Mouse (Mus musculus): Measurements from ENCODE around the gene Lrrc45. TPM values are rescaled to one million over a fixed set of nuclear protein-coding genes. Genes with fewer than 3 reads are reported as not detected.

The Lrrc45 gene
- total RNA-seq, 2 experiments from 2014 or later, result 61.4 to 62.3 TPM

GRCm38 (mm10) chr11:120707225-120707624, 6.5 kb upstream of the Lrrc45 start:
- H3K27ac ChIP-seq, result peak overlapping the region; percentile 50
- DNase-seq (ENCODE audit: extremely low spot score in 1 of 2, low spot score in 2 of 2), result no peak
- intact Hi-C loops (cut with DNase I), result no loop called here

DNA sequence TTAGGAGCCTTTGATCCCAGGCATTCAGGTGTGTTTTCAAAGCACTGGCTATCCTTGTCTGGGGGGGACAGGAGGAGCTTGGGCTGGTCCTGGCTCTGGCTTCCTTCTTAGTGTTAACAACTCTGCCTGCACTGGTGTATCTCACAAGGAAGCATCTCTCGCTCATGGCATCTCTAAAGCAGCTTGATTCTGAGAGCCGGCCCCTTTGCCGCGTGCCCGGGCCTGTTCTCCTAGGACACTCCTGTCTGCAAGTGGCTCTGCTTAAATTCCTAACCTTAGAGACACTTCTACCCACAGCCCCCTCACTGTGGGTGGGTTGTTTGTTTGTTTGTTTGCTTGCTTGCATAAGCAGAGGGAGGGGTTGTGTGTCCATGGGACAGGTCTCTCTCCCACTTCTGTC, 5.8 kb upstream of the Lrrc45 start:
- no peak for TF ChIP-seq CTCF (IDR thresholded peaks at IDR 0.05)
- DNase-seq (ENCODE audit: extremely low spot score in 1 of 2, low spot score in 2 of 2), result no peak
- peak overlapping the region; percentile 44 for H3K27ac ChIP-seq
- no peak overlapping the region for H3K4me3 ChIP-seq
- intact Hi-C loops (cut with DNase I), result no loop called here

More at GRCm38 (mm10) chr11:120707225-120707624, 6.5 kb upstream of the Lrrc45 start:
- no peak for TF ChIP-seq CTCF (IDR thresholded peaks at IDR 0.05)
- H3K4me3 ChIP-seq, result no peak overlapping the region

GRCm38 (mm10) chr11:120709551-120709950, 4.2 kb upstream of the Lrrc45 start:
- intact Hi-C loops (cut with DNase I), result no loop called here
- H3K4me3 ChIP-seq, result no peak overlapping the region
- DNase-seq (ENCODE audit: extremely low spot score in 1 of 2, low spot score in 2 of 2), result no peak
- H3K27ac ChIP-seq, result no peak overlapping the region
- no peak for TF ChIP-seq CTCF (IDR thresholded peaks at IDR 0.05)

DNA sequence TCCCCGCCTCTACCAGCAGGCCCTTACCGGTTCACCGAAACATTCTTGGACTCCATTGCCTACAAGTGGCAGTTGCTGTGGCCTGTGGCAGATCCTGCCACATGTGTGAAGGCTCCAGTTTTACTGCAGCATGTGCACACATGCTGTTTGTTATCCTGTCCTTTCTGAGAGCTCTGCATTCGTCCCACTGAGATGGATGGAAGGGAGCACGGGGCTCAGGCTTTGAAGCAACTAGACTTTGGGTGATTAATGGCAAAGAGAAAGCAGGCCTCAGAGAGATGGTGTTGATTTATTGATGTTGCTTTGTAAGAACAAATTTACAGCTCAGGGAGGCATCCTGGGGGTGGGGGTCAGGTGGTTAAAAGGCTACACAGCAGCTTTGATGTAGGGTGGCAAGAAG, 3.1 kb upstream of the Lrrc45 start:
- Histone ChIP-seq H3K4me3 (no peak overlapping the region), H3K27ac (no peak overlapping the region)
- intact Hi-C loops (cut with DNase I), result no loop called here
- no peak for DNase-seq (ENCODE audit: extremely low spot score in 1 of 2, low spot score in 2 of 2)
- TF ChIP-seq CTCF (IDR thresholded peaks at IDR 0.05), result no peak

DNA sequence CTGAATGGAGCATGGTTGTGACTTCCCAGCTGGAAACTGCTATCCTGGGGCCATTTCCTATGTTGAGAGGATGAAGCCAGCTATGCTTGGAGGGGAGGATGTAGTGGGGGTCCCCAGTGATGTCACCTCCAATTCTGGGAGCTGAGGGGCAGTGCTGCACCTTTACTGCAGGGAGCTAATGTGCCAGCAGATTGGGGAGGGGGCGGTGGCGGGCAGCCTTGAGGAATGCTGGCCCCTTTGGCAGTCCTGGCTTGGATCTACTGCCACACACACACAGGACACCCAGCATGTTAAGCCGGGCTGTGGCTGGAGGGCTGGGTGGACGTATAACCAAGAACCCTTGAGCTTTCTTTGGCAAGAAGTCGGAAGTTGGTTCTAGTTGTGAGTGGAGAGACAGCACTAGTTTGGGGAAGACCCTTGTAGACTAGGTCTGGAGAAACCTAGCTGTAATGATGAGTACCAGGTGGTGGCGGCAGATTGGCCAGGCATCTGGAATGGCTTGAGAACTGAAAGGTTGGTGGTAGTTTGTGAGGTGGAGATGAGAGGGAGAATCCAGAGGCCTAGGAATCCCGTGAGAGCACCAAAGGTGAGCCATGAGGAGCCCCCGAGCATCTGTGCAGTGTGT, 1.6 kb upstream of the Lrrc45 start:
- no peak overlapping the region for H3K4me3 ChIP-seq
- H3K27ac ChIP-seq, result no peak overlapping the region
- no peak for TF ChIP-seq CTCF (IDR thresholded peaks at IDR 0.05)
- intact Hi-C loops (cut with DNase I), result loop anchor here (1.0 to 2.0 kb wide), 2 partner anchors 53 to 87 kb away; partner anchors contain the start of gene Sirt7
- no peak for DNase-seq (ENCODE audit: extremely low spot score in 1 of 2, low spot score in 2 of 2)

GRCm38 (mm10) chr11:120712771-120713568, 755 bp upstream of the Lrrc45 start:
- peak in 1 of 2 experiments; percentile 38 for DNase-seq (ENCODE audit: extremely low spot score in 1 of 2, low spot score in 2 of 2)
- TF ChIP-seq CTCF (IDR thresholded peaks at IDR 0.05), result peak; percentile 67
- intact Hi-C loops (cut with DNase I), result loop anchor here (1.0 to 2.0 kb wide), 2 partner anchors 54 to 88 kb away; partner anchors contain the start of gene Sirt7
- peak overlapping the region; percentile 84 for H3K4me3 ChIP-seq
- peak overlapping the region; percentile 86 for H3K27ac ChIP-seq

DNA sequence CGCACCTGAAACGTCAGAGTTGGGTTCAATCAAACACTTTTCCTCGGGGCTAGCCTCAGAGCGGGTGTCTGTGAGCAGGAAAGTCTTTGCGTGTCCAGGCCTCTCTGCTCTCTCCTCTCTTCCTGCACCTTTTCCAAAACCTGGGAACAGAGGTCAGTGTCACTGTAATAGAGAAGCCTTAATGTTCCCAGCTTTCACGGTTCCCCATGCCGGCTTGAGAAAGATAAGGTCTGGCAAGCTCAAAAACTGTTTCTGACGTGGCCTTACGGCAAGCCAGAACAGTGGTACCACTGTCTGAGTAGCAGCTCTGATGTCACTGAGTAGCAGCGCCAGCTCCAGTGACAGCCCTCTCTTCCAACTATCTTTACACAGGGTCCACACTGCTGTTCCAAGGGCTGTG, 821 bp downstream of the Lrrc45 start:
- no peak for DNase-seq (ENCODE audit: extremely low spot score in 1 of 2, low spot score in 2 of 2)
- intact Hi-C loops (cut with DNase I), result no loop called here
- peak overlapping the region; percentile 84 for H3K4me3 ChIP-seq
- no peak for TF ChIP-seq CTCF (IDR thresholded peaks at IDR 0.05)
- H3K27ac ChIP-seq, result peak overlapping the region; percentile 70

DNA sequence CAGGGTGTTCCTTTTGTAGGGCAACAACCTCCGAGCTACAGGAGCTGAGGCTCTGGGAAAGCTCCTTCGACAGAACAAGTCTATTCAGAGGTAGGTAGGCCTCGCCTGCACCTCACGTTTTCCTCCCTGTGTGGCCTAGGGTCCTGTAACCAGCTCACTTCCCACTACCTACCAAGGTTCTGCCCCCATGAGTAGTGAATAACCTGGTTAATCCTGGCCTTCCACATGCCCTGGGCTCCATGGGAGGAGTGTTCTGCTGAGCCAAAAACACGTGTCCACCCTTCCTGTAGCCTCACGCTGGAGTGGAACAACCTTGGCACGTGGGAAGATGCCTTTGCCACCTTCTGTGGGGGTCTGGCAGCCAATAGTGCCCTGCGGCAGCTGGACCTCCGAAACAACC, 1.4 kb downstream of the Lrrc45 start:
- no peak overlapping the region for H3K4me3 ChIP-seq
- intact Hi-C loops (cut with DNase I), result no loop called here
- no peak for DNase-seq (ENCODE audit: extremely low spot score in 1 of 2, low spot score in 2 of 2)
- no peak overlapping the region for H3K27ac ChIP-seq
- TF ChIP-seq CTCF (IDR thresholded peaks at IDR 0.05), result no peak

- no peak overlapping the region for H3K27ac ChIP-seq
- intact Hi-C loops (cut with DNase I), result no loop called here
- no peak overlapping the region for H3K4me3 ChIP-seq
- TF ChIP-seq CTCF (IDR thresholded peaks at IDR 0.05), result no peak
- DNase-seq (ENCODE audit: extremely low spot score in 1 of 2, low spot score in 2 of 2), result no peak
Observed at GRCm38 (mm10) chr11:120719242-120719641, 5.5 kb downstream of the Lrrc45 start.

- no peak for DNase-seq (ENCODE audit: extremely low spot score in 1 of 2, low spot score in 2 of 2)
- intact Hi-C loops (cut with DNase I), result loop anchor here (1.0 to 10.0 kb wide), 3 partner anchors 56 to 325 kb away; no protein-coding TSS in a partner anchor
- Histone ChIP-seq H3K27ac (no peak overlapping the region), H3K4me3 (no peak overlapping the region)
- no peak for TF ChIP-seq CTCF (IDR thresholded peaks at IDR 0.05)
Observed at GRCm38 (mm10) chr11:120719841-120720376, 6.2 kb downstream of the Lrrc45 start.

GRCm38 (mm10) chr11:120720450-120720849, 6.7 kb downstream of the Lrrc45 start:
- H3K27ac ChIP-seq, result no peak overlapping the region
- peak; percentile 86 to 94 for DNase-seq (ENCODE audit: extremely low spot score in 1 of 2, low spot score in 2 of 2)
- intact Hi-C loops (cut with DNase I), result loop anchor here (1.0 to 10.0 kb wide), 3 partner anchors 56 to 324 kb away; no protein-coding TSS in a partner anchor
- peak overlapping the region; percentile 56 for H3K4me3 ChIP-seq
- peak; percentile 91 for TF ChIP-seq CTCF (IDR thresholded peaks at IDR 0.05)

All from left cerebral cortex, adult 2 months (tissue).